Mouse (Mus musculus): ENCODE measurements around the gene Msh3. TPM values are rescaled to one million over a fixed set of nuclear protein-coding genes. Genes with fewer than 3 reads are reported as not detected.

Msh3 gene
- polyA plus RNA-seq, 1 experiment from 2014 or later = 13.4 TPM

DNA sequence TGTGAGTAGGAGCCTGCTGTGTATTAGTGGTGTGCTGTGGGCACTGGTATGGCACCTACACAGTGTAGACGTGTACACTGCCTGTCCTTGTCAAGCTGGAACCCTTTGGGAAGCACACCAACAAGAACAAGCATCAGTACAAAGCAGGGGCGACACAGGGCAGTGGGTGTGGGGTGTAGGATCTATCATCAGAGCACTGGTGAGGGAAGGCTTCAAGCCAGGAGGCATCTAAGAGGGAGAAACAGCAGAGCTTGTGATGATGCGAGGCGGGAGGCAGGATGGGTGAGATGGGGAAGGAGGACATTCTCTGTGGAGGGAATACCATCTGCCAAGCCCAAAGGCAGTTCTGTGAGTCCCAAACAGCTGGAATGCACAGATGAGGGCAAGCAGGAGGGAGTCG is 107.8 kb downstream of the Msh3 start:
- Histone ChIP-seq H3K36me3 (peaks cover 4% of the 10 kb centered on the region; the same call in 1 of the 2 replicates), H3K9ac (no peak overlapping the region), H3K27ac (no peak overlapping the region), H3K4me1 (replicated peaks) (no peaks in the 10 kb centered on the region), H3K4me3 (no peak overlapping the region), H3K9me3 (replicated peaks) (no peaks in the 10 kb centered on the region), H3K4me2 (no peak overlapping the region), H3K27me3 (no peaks in the 10 kb centered on the region)
- WGBS = 85% methylated on average over 5 of the region's 5 CpGs
- no peak for ATAC-seq (replicated peaks; ENCODE audit: insufficient number of reproducible peaks, insufficient read depth, low FRiP score, low read depth)

DNA sequence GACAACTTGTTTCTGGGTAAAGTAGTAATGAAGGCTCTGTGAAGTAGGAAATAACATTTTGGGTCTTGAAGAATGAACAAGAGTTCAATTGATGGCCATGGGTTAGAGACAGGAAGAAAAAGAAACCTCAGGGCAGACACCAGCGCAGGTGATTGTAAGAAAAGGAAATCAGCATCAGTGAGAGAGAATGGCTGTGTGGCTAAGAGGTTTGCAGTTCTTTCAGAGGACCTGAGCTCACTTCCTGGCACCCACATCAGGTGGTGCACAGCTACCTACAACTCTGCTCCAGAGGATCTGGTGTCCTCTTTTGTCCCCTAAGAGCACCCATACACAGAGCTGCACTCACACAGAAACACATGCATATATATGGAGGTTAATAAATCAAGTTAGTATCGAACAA is 110.1 kb downstream of the Msh3 start:
- Histone ChIP-seq H3K27me3 (no peaks in the 10 kb centered on the region), H3K4me1 (replicated peaks) (no peaks in the 10 kb centered on the region), H3K9ac (no peak overlapping the region), H3K4me2 (no peak overlapping the region), H3K27ac (no peak overlapping the region), H3K4me3 (no peak overlapping the region), H3K36me3 (peaks cover 4% of the 10 kb centered on the region; the same call in 1 of the 2 replicates), H3K9me3 (replicated peaks) (no peaks in the 10 kb centered on the region)
- 100% methylated on average over 2 of the region's 2 CpGs for WGBS
- ATAC-seq (replicated peaks; ENCODE audit: insufficient number of reproducible peaks, insufficient read depth, low FRiP score, low read depth) = no peak

DNA sequence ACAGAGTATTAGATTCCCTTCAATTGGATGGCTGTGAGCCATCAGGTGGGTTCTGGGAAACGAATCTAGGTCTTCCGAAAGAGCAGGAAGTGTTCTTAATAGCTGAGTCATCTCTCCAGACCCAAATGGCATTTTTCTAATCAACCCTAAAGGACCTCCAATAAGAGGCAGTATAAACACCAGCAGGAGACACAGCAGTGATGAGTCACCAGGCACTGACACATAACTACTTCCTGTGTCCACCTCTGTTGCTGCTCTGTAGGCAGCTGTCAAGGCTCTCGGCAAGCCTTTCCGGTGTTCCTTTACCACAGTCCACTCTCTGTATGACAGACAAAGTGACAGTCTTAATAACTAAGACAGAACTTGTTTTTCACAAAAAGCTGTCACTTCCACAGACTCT is 113.4 kb downstream of the Msh3 start:
- Histone ChIP-seq H3K4me2 (no peak overlapping the region), H3K27ac (no peak overlapping the region), H3K4me3 (no peak overlapping the region), H3K9ac (no peak overlapping the region), H3K27me3 (no peaks in the 10 kb centered on the region), H3K36me3 (peaks cover 5% of the 10 kb centered on the region; the same call in 1 of the 2 replicates), H3K9me3 (replicated peaks) (no peaks in the 10 kb centered on the region), H3K4me1 (replicated peaks) (no peaks in the 10 kb centered on the region)
- no peak for ATAC-seq (replicated peaks; ENCODE audit: insufficient number of reproducible peaks, insufficient read depth, low FRiP score, low read depth)
- WGBS = 67% methylated on average over 4 of the region's 4 CpGs

DNA sequence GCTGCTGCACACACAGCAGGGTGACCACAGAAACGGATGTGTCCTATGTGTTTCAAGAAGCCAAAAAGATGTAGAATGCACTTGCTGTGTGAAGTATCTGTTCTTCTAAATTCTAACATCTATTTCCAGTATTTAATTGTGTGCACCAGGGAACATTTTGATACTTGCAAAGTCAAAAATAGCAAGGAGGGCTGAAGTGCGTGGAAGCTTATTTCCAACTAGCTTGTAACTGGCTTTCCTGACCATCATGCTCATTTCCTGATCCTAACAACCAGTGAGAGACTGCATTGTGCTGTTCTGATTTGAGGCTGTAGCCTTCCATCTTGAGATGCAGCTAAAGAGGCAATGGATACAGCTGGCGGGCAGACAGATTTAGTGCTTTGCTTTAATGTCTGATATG is 116.9 kb downstream of the Msh3 start:
- 85% methylated on average over 3 of the region's 3 CpGs for WGBS
- Histone ChIP-seq H3K9me3 (replicated peaks) (no peaks in the 10 kb centered on the region), H3K27ac (no peak overlapping the region), H3K4me3 (no peak overlapping the region), H3K9ac (no peak overlapping the region), H3K36me3 (peaks cover 5% of the 10 kb centered on the region), H3K4me1 (replicated peaks) (no peaks in the 10 kb centered on the region), H3K4me2 (no peak overlapping the region), H3K27me3 (no peaks in the 10 kb centered on the region)
- no peak for ATAC-seq (replicated peaks; ENCODE audit: insufficient number of reproducible peaks, insufficient read depth, low FRiP score, low read depth)

DNA sequence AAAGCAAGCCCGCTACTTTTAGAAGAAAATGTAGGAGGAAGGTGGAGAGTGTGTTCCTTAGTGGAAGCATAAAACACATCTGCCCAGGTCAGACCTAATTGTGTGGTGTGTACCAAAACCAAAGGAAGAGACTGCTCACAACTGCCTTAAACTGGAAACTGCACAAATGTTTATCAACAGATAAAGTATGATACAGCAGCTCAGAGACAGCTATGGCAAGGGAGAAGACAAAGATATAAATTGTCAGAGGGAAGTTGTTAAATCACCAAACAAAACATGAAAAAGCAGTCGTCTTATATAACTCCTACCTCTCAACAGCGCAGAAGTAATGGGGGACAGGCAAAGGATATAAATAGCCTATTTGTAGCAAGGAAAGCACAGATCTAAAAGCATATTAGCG is 117.8 kb downstream of the Msh3 start:
- no peak for ATAC-seq (replicated peaks; ENCODE audit: insufficient number of reproducible peaks, insufficient read depth, low FRiP score, low read depth)
- no peaks in the 10 kb centered on the region for H3K27me3 ChIP-seq
- no peak overlapping the region for H3K4me2 ChIP-seq
- H3K27ac ChIP-seq = no peak overlapping the region
- H3K36me3 ChIP-seq = peaks cover 5% of the 10 kb centered on the region
- no peaks in the 10 kb centered on the region for H3K4me1 ChIP-seq (replicated peaks)
- no peak overlapping the region for H3K9ac ChIP-seq
- no peak overlapping the region for H3K4me3 ChIP-seq
- WGBS = 73% methylated on average over 4 of the region's 4 CpGs
- H3K9me3 ChIP-seq (replicated peaks) = no peaks in the 10 kb centered on the region

DNA sequence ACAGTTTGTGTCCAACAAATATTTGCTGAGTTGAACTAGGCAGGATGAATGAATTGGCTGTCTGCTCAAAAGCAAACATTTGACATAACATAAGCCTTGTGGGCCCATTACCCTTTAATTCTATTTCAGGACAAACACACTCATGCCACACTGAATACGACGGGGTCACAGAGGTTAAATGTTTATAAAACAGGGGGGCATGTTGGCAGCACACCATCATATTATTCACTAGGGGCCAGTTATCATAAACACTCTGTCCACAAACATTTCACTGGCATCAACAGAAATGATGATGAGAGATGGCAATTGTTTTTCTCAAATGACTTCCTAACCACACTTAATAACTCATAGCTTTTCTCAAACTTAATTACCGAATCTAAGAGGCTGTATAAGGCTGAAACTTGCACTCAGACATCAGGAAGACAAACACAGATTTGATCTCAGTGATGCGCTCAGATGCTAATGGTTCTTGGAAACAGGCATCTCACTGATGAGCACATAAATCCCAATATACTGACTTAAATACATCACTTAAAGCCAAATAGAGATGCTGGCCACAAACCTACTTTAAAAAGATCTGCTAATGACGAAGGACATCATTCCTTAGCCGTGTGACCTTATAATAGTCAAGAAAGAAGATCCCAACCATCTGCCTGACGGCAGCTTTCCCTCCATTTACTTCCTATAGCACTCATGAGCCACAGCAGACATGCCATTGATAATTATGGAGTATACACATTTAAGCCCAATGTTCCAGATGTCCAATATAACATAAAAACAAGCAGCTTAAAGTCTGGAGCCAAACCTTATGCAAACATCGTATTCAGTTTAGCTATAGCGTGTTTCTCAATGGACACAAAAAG is 122.5 kb downstream of the Msh3 start:
- Histone ChIP-seq H3K27ac (no peak overlapping the region), H3K9ac (no peak overlapping the region), H3K36me3 (peaks cover 5% of the 10 kb centered on the region), H3K27me3 (no peaks in the 10 kb centered on the region), H3K9me3 (replicated peaks) (no peaks in the 10 kb centered on the region), H3K4me2 (no peak overlapping the region), H3K4me1 (replicated peaks) (no peaks in the 10 kb centered on the region), H3K4me3 (no peak overlapping the region)
- no peak for ATAC-seq (replicated peaks; ENCODE audit: insufficient number of reproducible peaks, insufficient read depth, low FRiP score, low read depth)
- WGBS = 88% methylated on average over 9 of the region's 9 CpGs

DNA sequence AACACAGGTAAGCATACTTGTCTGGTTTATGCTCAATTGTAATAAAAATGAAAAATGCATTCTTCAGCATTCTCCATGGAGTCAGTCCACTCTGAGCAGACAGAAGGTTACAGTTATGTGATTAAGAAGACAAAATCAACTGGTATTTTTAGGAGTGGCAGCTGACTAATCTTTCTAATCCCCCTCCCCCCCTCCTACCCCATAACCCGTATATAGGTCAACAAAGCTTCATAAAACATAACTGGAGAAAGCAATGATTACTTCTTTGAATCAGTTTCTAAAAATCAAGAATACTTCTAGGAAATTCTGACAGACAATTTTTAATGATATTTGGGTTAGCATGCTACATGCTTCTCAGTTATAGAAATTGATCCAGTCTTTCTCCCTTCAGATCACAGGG is 126.8 kb downstream of the Msh3 start:
- no peaks in the 10 kb centered on the region for H3K9me3 ChIP-seq (replicated peaks)
- H3K27me3 ChIP-seq = no peaks in the 10 kb centered on the region
- no peak overlapping the region for H3K27ac ChIP-seq
- H3K4me3 ChIP-seq = no peak overlapping the region
- no peaks in the 10 kb centered on the region for H3K4me1 ChIP-seq (replicated peaks)
- no peak for ATAC-seq (replicated peaks; ENCODE audit: insufficient number of reproducible peaks, insufficient read depth, low FRiP score, low read depth)
- no peaks in the 10 kb centered on the region; the same call in 1 of the 2 replicates for H3K36me3 ChIP-seq
- WGBS = 65% methylated on average over 1 of the region's 1 CpGs
- no peak overlapping the region for H3K9ac ChIP-seq
- H3K4me2 ChIP-seq = no peak overlapping the region

DNA sequence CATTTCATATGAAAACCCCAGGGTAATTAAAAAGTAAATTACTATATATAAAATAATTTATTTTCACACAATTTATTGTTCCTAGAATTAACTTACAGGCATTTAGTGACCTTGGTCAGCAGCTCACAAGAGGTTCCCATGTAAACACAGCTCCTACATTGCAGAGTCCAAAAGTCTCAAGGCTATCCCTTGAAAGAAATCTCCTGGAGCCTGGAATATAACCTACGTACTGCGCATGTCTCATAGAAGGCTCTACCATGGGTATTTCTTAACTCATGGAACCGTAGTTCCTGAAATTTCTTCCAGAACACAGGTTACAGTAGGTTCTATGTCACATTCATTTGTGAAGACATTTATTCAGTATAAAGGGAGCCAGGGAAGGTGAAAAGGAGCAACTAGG is 131.2 kb downstream of the Msh3 start:
- H3K27me3 ChIP-seq = no peaks in the 10 kb centered on the region
- ATAC-seq (replicated peaks; ENCODE audit: insufficient number of reproducible peaks, insufficient read depth, low FRiP score, low read depth) = no peak
- H3K4me3 ChIP-seq = no peak overlapping the region
- peaks cover 7% of the 10 kb centered on the region for H3K4me1 ChIP-seq (replicated peaks)
- H3K9ac ChIP-seq = no peak overlapping the region
- 98% methylated on average over 3 of the region's 3 CpGs for WGBS
- 0 out of 2 replicates have a peak, but pooled peaks cover 5% of the 10 kb centered on the region for H3K36me3 ChIP-seq
- H3K27ac ChIP-seq = no peak overlapping the region
- no peak overlapping the region for H3K4me2 ChIP-seq
- H3K9me3 ChIP-seq (replicated peaks) = no peaks in the 10 kb centered on the region

DNA sequence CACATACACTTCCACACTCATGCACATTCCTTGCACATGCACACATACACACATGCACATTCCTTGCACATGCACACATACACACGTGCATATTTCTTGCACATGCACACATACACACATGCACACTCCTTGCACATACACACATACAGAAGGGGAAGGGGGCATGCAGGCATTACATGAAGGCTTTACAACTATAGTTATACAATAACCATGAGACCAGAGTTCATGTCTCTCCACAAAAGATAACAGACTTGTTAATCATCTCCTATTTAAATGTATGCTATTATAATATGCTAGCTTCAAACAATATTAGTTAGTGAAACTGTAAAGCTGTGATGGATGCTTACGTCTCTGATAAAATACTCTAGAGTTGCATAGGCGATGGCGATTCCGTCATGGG is 132.0 kb downstream of the Msh3 start:
- no peak overlapping the region for H3K4me2 ChIP-seq
- ATAC-seq (replicated peaks; ENCODE audit: insufficient number of reproducible peaks, insufficient read depth, low FRiP score, low read depth) = no peak
- 93% methylated on average over 5 of the region's 5 CpGs for WGBS
- H3K4me3 ChIP-seq = no peak overlapping the region
- peaks cover 7% of the 10 kb centered on the region for H3K4me1 ChIP-seq (replicated peaks)
- no peak overlapping the region for H3K27ac ChIP-seq
- H3K36me3 ChIP-seq = 0 out of 2 replicates have a peak, but pooled peaks cover 5% of the 10 kb centered on the region
- H3K9me3 ChIP-seq (replicated peaks) = no peaks in the 10 kb centered on the region
- H3K27me3 ChIP-seq = no peaks in the 10 kb centered on the region
- H3K9ac ChIP-seq = no peak overlapping the region

DNA sequence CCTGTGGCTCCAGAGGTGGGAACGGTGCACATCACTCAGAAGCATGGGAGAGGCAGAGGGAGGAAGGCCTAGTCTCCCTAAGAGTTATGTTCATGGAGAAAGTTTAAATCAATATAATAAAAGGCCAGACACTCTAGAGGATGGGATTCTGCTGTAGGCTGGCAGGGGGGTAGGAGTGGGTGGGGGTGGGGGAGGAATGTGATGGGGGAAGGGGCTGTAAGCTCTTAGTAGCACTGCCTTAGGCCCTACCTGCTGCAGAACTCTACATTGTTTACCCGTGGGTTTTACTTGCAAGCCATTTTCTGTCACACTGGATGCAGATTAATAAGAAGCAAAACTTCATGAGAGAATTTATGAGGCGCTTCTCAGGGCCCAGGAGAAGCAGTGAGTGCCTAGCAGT is 135.0 kb downstream of the Msh3 start:
- no peak overlapping the region for H3K9ac ChIP-seq
- no peak overlapping the region for H3K4me2 ChIP-seq
- ATAC-seq (replicated peaks; ENCODE audit: insufficient number of reproducible peaks, insufficient read depth, low FRiP score, low read depth) = no peak
- H3K36me3 ChIP-seq = peaks cover 8% of the 10 kb centered on the region; the same call in 1 of the 2 replicates
- no peak overlapping the region for H3K27ac ChIP-seq
- H3K4me1 ChIP-seq (replicated peaks) = peaks cover 11% of the 10 kb centered on the region
- H3K9me3 ChIP-seq (replicated peaks) = no peaks in the 10 kb centered on the region
- no peak overlapping the region for H3K4me3 ChIP-seq
- 62% methylated on average over 3 of the region's 3 CpGs for WGBS
- no peaks in the 10 kb centered on the region for H3K27me3 ChIP-seq

DNA sequence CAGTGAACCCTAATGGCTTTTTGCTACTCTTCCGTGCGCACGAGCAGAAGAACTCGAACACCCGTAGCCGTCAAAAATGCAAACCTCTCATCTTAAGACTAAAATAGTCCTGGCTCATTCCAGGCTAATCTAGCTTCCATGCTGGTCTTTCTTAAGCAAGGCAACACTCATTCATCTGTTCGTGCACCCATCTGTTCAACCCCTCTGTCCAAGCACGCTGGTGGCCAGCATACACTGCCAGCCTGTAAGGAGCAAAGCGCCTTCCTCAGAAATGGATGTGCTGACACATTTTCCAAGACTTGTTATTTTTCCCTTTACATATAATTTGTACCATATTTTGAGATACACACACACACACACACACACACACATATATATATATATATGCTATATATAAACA is 137.6 kb downstream of the Msh3 start:
- peaks cover 10% of the 10 kb centered on the region; the same call in 1 of the 2 replicates for H3K36me3 ChIP-seq
- H3K4me2 ChIP-seq = no peak overlapping the region
- H3K9ac ChIP-seq = no peak overlapping the region
- no peak overlapping the region for H3K27ac ChIP-seq
- no peak overlapping the region for H3K4me3 ChIP-seq
- ATAC-seq (replicated peaks; ENCODE audit: insufficient number of reproducible peaks, insufficient read depth, low FRiP score, low read depth) = no peak
- peaks cover 11% of the 10 kb centered on the region for H3K4me1 ChIP-seq (replicated peaks)
- WGBS = 55% methylated on average over 9 of the region's 9 CpGs
- no peaks in the 10 kb centered on the region for H3K27me3 ChIP-seq
- no peaks in the 10 kb centered on the region for H3K9me3 ChIP-seq (replicated peaks)

DNA sequence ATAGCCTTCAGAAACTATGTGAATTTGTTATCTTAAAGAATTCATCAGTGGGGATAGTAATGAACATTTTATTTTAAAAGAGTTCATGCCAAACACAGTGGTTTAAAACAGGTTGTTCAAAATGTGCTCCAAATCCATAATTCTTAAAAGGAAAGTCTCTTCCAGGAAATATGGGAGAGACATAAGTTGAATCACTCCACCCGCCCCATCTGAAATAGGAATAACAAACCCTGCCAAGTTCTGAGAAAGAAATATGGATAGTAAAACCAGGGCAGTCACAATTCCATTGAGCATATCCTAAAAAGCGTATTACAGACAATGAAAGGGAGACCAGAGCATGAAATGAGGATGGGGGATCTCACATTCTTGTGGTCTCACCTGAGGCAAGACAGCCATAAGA is 157.9 kb downstream of the Msh3 start:
- H3K9ac ChIP-seq = no peak overlapping the region
- no peaks in the 10 kb centered on the region for H3K27me3 ChIP-seq
- no peak overlapping the region for H3K4me2 ChIP-seq
- 81% methylated on average over 2 of the region's 2 CpGs for WGBS
- no peak overlapping the region for H3K4me3 ChIP-seq
- H3K36me3 ChIP-seq = no peaks in the 10 kb centered on the region
- no peaks in the 10 kb centered on the region for H3K9me3 ChIP-seq (replicated peaks)
- H3K27ac ChIP-seq = no peak overlapping the region
- no peaks in the 10 kb centered on the region for H3K4me1 ChIP-seq (replicated peaks)
- ATAC-seq (replicated peaks; ENCODE audit: insufficient number of reproducible peaks, insufficient read depth, low FRiP score, low read depth) = no peak
